Mouse (Mus musculus) stomach, postnatal 0 days (tissue): ENCODE measurements at regions not wholly inside any gene's neighbourhood (a gene's known extent, or its start where the extent isn't known, plus 50 kb on each side); places are given as distances from the start of the nearest gene placed in this dataset.

Source experiments
- CTCF ChIP-seq: IDR thresholded peaks from 2 replicates; pipeline ENCODE4 v1.5.1; 2016; ENCODE audit warnings: antibody characterized with exemption, low read depth, mild to moderate bottlenecking, moderate library complexity
- EP300 ChIP-seq: optimal IDR thresholded peaks from 2 replicates; pipeline ENCODE3; 2016; ENCODE audit warnings: antibody characterized with exemption

GRCm38 (mm10) chr14:25108701-25109290 is 350.2 kb upstream of the Zmiz1 start:
- no peak for TF ChIP-seq CTCF
- no peak for TF ChIP-seq EP300
